Mouse (Mus musculus): Measurements from ENCODE around the gene Wdr25. TPM values are rescaled to one million over a fixed set of nuclear protein-coding genes. Genes with fewer than 3 reads are reported as not detected.
A peak's percentile ranks its signal among the peaks of the same experiment; 100 is the strongest.
"Not testable (repeated sequence)": the region's sequence is repeated elsewhere in the genome, so short reads cannot be mapped to it uniquely, and the experiment has no call there.

The Wdr25 gene
- 1.9 and 2.4 TPM in 2 replicates for polyA plus RNA-seq (2012; ENCODE audit: insufficient read depth, insufficient read length, missing spikeins)

DNA sequence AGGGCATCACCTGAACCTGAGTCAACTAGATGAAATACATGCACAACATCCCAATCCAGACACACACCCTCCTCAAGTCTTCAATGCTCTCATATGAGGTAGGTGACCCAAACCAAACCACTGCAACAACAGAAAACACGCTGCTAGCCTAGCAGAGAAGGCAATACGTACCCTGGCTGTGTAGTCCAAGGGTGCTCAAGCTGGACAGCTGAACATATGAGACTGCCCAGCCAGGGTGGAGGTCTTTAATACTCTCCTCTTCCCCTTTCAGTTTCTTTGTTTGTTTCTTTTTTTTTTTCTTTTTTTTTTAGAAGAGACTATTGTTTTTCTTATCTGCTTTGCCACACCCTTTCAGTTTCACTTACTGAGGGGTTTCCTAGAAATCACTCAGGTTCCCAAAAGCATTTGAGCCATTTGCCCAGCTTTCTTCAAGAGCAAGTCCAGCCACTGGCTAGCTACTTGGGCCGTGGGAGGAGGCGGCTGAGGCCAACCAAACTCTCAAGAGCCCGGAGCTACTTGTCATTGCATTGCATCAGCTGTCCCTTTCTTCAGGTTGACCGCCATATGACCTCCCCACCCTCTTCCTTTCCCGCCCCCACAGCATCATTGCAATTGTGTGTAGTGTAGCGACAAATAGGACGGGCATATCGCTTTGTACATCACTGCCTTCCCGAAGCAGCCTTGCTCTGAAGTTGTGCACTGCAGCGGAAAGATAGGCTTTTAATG, at the start of gene Wdr25:
Gene Wdr25 (plus strand): TSS at position 643 of the 726 bp plus-strand sequence.
- H3K4me3 ChIP-seq (ENCODE audit: insufficient read depth, low read depth, low read length), result peak within 1 kb of the TSS; percentile 76
- peak within 1 kb of the TSS; percentile 80 for H3K27ac ChIP-seq (replicated peaks; ENCODE audit: low read depth, low read length)
- peaks cover 4% of the 10 kb centered on the region; the same call in 1 of the 2 replicates for H3K4me1 ChIP-seq (ENCODE audit: control insufficient read depth, insufficient read depth, insufficient read length, low read length)

DNA sequence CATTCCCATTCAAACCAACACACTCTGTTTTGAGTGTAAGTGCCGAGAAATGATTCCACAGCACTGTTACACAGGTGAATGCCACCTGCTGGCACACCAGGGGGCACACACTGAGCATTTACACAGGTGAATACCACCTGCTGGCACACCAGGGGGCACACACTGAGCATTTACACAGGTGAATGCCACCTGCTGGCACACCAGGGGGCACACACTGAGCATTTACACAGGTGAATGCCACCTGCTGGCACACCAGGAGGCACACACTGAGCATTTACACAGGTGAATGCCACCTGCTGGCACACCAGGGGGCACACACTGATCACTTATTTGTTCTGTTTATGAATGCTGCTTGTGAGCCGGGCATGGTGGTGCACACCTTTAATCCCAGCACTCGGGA, 45.4 kb upstream of the Wdr25 start:
- H3K4me1 ChIP-seq (ENCODE audit: control insufficient read depth, insufficient read depth, insufficient read length, low read length); H3K4me3 ChIP-seq (ENCODE audit: insufficient read depth, low read depth, low read length); H3K27ac ChIP-seq (replicated peaks; ENCODE audit: low read depth, low read length): not testable (repeated sequence)

DNA sequence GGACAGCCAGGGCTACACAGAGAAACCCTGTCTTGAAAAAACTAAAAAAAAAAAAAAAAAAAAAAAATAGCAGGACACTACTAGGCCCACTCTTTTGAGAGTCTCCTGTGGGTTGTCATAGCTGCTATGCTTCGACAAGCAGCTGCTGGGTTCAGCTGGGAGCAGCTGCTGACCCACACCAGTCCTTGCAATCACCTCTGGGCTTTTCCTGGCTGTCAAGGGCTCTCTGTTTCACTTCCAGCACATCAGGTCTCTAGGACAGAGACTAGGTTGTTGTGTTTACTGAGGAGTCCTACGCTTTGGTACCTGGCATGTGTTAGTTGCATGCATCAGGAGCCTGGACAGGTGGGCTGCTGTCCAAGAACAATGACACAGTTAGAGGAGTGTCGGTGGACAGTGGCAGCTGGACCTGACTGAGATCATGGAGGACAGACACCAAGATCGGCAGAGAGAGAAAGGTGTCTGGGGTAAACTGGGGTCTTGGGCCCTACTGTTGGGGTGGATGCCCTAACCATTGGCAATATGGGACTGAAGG, 43.9 kb upstream of the Wdr25 start:
- Histone ChIP-seq H3K4me1 (ENCODE audit: control insufficient read depth, insufficient read depth, insufficient read length, low read length) (peaks cover 6% of the 10 kb centered on the region; the same call in 1 of the 2 replicates), H3K27ac (replicated peaks; ENCODE audit: low read depth, low read length) (no peak overlapping the region), H3K4me3 (ENCODE audit: insufficient read depth, low read depth, low read length) (no peak overlapping the region)

DNA sequence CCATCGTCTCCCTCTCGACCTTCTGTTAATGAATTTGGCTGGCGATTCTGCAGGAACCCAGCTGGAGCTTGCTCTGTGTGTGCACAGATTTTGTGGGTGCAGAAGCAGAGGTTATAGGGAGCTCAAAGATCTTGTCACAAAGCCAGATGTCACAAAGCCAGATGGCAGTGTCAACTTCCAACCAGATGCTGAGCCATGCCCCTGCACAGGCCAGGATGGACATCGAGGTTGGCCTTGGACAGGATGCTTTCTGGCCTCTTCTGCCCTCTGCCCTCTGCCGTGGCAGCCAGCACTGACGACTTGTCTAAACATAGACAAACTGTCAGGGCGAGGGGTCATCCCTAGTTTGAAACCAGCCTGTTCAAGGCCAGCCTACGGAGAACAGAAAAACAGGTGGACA, 43.3 kb upstream of the Wdr25 start:
- H3K4me3 ChIP-seq (ENCODE audit: insufficient read depth, low read depth, low read length), result no peak overlapping the region
- peaks cover 6% of the 10 kb centered on the region; the same call in 1 of the 2 replicates for H3K4me1 ChIP-seq (ENCODE audit: control insufficient read depth, insufficient read depth, insufficient read length, low read length)
- H3K27ac ChIP-seq (replicated peaks; ENCODE audit: low read depth, low read length), result no peak overlapping the region

DNA sequence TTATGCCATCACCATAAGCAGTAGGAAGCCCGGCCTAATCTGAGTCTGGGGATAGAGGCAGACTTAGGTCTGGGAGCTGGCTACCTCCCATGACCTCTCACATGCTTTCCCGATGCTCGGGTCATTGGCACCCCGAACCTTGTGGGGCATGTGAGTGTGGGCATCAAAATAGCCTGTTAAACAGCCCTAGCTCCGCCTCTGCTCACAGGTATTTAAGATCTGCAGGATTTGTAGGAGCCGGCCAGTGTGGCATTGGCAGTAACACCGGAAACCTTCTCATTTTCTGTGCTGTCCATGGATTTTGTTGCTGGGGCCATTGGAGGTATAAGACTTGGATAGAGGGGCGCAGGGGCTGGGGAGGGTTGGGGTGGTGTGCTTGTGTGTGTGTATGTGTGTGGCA, 42.5 kb upstream of the Wdr25 start:
- Histone ChIP-seq H3K4me3 (ENCODE audit: insufficient read depth, low read depth, low read length) (no peak overlapping the region), H3K4me1 (ENCODE audit: control insufficient read depth, insufficient read depth, insufficient read length, low read length) (peaks cover 6% of the 10 kb centered on the region; the same call in 1 of the 2 replicates), H3K27ac (replicated peaks; ENCODE audit: low read depth, low read length) (no peak overlapping the region)

DNA sequence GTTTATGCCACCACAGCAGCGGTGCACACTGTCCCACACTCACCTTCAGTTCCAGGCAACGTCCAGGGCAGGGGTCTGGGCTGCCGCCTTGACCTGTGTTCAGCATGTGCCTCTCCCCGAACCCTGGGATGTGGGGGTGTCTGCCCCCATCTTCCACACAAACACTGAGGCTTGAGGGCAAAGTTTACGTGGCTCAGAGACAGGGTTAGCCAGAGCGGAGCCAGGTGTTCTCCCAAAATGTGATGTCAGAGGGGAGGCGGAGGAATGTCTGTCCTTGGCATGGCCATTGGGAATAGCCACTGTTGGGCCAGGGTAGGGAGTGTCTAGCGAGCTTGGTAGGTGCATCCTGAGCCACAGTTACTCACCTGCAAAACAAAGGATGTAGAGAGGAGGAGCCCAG, 40.6 kb upstream of the Wdr25 start:
- Histone ChIP-seq H3K27ac (replicated peaks; ENCODE audit: low read depth, low read length) (no peak overlapping the region), H3K4me1 (ENCODE audit: control insufficient read depth, insufficient read depth, insufficient read length, low read length) (peaks cover 6% of the 10 kb centered on the region; the same call in 1 of the 2 replicates), H3K4me3 (ENCODE audit: insufficient read depth, low read depth, low read length) (no peak overlapping the region)

DNA sequence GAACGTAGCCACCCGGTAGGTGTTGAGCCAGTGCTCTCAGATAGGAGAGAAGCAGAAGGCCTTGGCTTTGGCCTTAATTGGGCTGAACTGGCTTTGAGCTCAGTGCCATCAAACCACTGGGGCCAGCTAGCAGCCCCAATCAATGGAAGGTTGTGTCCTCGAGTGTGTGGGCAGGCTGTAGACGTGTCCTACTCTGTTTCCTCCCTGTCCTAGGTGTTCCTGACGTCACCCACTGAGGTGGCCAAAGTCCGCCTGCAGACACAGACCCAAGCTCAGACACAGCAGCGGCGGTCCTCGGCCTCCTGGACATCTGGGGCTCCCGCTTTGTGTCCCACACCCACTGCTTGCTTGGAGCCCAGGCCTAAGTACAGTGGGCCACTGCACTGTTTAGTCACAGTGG, 38.4 kb upstream of the Wdr25 start:
- no peak overlapping the region for H3K4me3 ChIP-seq (ENCODE audit: insufficient read depth, low read depth, low read length)
- H3K27ac ChIP-seq (replicated peaks; ENCODE audit: low read depth, low read length), result no peak overlapping the region
- peaks cover 6% of the 10 kb centered on the region; the same call in 1 of the 2 replicates for H3K4me1 ChIP-seq (ENCODE audit: control insufficient read depth, insufficient read depth, insufficient read length, low read length)

DNA sequence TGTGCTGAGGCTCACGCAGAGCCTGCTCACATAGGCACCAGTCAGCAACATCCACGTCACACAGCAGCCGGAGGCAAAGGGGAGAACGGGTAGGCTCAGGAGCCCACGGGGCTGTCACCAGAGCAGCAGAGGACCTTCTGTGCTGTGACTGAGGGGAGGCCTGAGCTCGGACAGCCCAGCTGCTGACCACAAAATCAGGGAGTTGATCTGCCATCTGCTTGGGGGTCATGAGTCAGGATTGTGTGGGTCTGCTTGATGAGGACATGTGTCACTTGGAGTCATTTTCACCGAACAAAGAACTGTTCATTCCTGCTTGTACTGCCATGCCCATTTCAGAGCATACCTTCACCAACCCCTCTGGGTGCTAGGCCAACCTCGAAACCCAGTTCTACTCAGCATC, 37.2 kb upstream of the Wdr25 start:
- no peak overlapping the region for H3K4me3 ChIP-seq (ENCODE audit: insufficient read depth, low read depth, low read length)
- no peak overlapping the region for H3K27ac ChIP-seq (replicated peaks; ENCODE audit: low read depth, low read length)
- H3K4me1 ChIP-seq (ENCODE audit: control insufficient read depth, insufficient read depth, insufficient read length, low read length), result peaks cover 6% of the 10 kb centered on the region; the same call in 1 of the 2 replicates

DNA sequence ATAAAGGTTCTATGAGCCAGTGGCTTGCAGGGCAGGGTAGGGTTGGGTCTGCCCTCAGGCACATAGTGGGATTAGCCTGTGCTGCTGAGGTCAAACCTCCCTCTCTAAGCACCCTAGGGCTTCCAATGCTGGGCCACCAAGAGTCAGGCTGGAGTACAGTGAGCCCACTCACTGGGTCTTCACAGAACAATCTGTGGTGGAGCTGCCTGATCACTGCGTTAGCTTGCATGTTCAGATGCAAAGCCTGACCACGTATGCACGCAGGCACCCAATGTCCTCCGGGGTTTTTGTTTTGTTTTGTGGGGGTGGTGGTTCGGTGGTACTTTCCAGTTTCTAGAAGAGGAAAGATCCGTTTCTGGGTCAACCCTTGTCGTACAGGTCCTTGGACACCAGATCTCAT, 36.3 kb upstream of the Wdr25 start:
- no peaks in the 10 kb centered on the region for H3K4me1 ChIP-seq (ENCODE audit: control insufficient read depth, insufficient read depth, insufficient read length, low read length)
- H3K27ac ChIP-seq (replicated peaks; ENCODE audit: low read depth, low read length), result no peak overlapping the region
- no peak overlapping the region for H3K4me3 ChIP-seq (ENCODE audit: insufficient read depth, low read depth, low read length)

DNA sequence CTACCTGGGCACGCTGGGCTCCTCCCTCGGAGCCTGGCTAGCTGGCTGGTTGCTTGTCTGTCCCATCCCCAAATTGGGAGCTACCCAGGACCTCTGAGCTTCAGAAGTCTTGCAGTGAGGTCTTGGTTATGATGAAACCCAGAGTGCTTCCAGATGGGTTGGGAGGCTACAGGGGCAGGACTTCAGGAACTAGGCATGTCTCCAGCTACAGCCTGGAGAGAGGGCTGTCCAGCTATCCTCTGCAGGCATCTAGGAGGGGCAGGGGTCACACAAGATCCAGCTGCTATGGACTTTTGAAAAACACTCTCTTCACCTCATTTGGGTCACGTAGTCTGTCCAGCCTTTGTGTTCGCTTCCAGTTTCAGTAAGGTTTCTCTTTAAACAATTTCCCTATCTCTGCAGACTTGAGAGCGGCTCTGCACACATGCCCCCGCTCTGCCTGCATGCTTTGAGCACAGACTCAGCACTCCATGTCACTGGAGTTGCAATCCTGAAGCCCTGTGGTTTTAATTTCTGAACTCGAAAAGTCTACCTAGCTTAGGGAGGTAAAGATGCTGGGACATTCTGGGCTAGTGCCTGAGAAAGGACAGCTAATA, 35.7 kb upstream of the Wdr25 start:
- no peak overlapping the region for H3K4me3 ChIP-seq (ENCODE audit: insufficient read depth, low read depth, low read length)
- no peak overlapping the region for H3K27ac ChIP-seq (replicated peaks; ENCODE audit: low read depth, low read length)
- H3K4me1 ChIP-seq (ENCODE audit: control insufficient read depth, insufficient read depth, insufficient read length, low read length), result no peaks in the 10 kb centered on the region

DNA sequence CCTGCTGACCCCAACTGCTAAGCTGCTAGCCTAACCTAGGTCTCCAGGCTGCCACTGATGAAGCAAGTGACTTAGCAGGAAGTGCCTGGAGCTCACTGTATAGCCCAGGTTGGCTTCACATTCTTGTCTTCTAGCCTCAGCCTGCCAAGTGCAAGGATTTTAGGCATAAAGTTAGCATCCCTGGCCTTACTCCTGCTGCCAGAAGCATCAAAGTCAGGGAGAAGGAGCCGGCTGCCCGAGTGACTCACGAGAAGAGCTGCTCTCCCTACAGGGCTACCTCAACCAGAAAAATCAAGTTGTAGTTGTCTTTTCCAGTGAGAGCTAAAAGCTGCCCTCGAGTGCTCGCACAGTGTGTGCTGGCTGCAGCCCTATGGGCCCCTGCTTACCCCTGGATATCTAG, 34.9 kb upstream of the Wdr25 start:
- Histone ChIP-seq H3K4me1 (ENCODE audit: control insufficient read depth, insufficient read depth, insufficient read length, low read length) (no peaks in the 10 kb centered on the region), H3K4me3 (ENCODE audit: insufficient read depth, low read depth, low read length) (no peak overlapping the region), H3K27ac (replicated peaks; ENCODE audit: low read depth, low read length) (no peak overlapping the region)

DNA sequence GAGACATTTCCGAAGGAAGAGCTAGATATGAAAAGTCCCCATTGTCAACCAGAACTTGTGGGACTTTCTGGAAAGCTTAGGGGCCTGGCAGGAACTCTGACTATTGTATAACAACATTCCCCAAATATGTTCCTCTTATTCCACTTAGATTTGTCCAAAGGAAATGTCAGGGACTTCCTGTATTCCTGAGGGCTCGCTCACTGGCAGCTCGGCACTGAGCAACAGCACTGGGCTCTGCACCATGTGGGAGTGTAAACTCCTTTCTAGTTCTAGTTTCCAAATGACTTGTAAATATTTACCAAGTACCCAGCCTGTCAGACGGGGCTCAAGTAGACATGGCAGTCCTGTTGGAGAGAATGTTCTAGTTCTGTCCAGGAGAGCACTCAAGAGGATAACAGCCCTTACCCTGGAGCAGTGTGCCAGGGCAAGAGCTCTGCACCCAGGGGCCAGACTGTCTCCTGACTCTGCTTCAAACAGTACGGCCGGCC, 28.4 kb upstream of the Wdr25 start:
- Histone ChIP-seq H3K4me1 (ENCODE audit: control insufficient read depth, insufficient read depth, insufficient read length, low read length) (peaks cover 2% of the 10 kb centered on the region; the same call in 1 of the 2 replicates), H3K4me3 (ENCODE audit: insufficient read depth, low read depth, low read length) (no peak overlapping the region), H3K27ac (replicated peaks; ENCODE audit: low read depth, low read length) (peak overlapping the region; percentile 48)

DNA sequence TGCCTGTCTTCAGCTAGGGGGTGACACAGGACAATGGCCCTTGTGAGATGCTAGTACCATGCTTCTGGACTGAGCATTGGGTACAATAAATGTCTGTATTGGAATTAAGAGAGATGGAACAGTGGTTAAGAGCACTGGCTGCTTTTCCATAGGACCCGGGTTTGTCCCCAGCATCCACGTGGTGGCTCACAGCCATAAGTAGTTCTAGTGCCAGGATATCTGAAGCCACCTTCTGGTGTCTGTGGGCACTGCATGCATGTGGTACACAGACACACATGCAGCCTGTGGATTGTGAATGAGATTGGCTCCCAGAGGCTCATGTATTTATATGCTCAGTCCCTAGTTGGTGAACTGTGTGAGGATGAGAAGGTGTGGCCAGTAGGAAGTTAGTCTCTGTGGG, 23.9 kb upstream of the Wdr25 start:
- H3K4me1 ChIP-seq (ENCODE audit: control insufficient read depth, insufficient read depth, insufficient read length, low read length), result peaks cover 1% of the 10 kb centered on the region; the same call in 1 of the 2 replicates
- no peak overlapping the region for H3K27ac ChIP-seq (replicated peaks; ENCODE audit: low read depth, low read length)
- H3K4me3 ChIP-seq (ENCODE audit: insufficient read depth, low read depth, low read length), result no peak overlapping the region

DNA sequence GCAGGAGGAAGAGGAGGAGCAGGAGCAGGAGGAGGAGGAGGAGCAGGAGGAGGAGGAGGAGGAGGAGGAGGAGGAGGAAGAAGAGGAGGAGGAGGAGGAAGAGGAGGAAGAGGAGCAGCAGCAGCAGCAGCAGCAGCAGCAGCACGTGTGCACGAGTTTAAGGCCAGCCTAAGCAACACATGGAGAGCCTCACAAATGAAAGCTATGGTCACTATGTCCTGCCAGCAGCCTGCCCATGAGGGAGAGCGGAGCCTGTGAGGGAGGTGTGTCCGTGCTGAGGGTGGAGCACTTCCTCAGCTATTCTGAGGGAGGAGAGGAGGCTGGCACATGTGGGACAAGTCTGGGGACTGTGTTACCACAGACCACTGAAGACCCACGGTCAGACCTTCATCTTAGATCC, 20.3 kb upstream of the Wdr25 start:
- Histone ChIP-seq H3K27ac (replicated peaks; ENCODE audit: low read depth, low read length) (no peak overlapping the region), H3K4me3 (ENCODE audit: insufficient read depth, low read depth, low read length) (no peak overlapping the region), H3K4me1 (ENCODE audit: control insufficient read depth, insufficient read depth, insufficient read length, low read length) (no peaks in the 10 kb centered on the region)

DNA sequence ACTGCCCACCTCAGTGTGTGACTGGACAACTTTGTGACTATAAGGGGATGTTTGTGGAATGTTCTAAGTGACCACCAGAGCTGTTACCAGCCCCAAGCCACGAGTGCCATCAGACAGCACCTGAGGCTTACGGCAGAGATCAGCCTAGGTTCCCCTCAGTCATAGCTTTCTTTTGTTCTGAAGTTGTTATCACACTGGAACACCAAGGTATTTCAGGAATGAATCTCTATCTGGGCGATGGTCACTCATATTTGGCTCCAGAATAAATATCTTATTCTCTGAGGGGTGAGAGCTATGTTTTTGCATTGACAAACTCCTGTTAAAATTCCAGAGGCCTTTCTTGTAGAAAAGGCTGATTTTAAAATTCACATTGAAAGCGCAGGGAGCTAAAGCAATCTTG, 14.3 kb upstream of the Wdr25 start:
- Histone ChIP-seq H3K4me3 (ENCODE audit: insufficient read depth, low read depth, low read length) (no peak overlapping the region), H3K27ac (replicated peaks; ENCODE audit: low read depth, low read length) (no peak overlapping the region), H3K4me1 (ENCODE audit: control insufficient read depth, insufficient read depth, insufficient read length, low read length) (no peaks in the 10 kb centered on the region)
